Mouse (Mus musculus): ENCODE results near the gene Bcl2l12. TPM values are rescaled to one million over a fixed set of nuclear protein-coding genes. Genes with fewer than 3 reads are reported as not detected.
"Not testable (repeated sequence)": the region's sequence is repeated elsewhere in the genome, so short reads cannot be mapped to it uniquely, and the experiment has no call there.

The Bcl2l12 gene
- polyA plus RNA-seq, 1 experiment from 2014 or later, result 66.7 TPM

DNA sequence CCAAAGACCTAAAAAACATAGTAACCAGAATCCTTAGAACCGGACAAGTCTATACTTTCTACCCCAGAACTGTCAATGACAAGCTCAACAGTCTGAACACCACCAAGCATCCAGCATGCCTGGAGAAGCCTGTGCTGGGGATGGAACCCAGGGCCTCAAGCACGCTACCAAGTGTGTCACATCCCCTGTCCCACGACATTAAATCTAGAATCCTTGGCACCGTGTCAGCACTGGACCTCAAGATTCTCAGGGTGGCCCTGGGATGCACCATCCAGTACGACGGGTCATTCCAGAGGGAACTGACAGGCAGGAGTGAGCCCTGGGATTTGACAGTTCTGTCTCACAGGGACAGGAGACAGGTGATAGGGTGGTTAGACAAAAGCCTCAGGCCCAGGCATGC lies 31.5 kb upstream of the Bcl2l12 start:
- H3K27me3 ChIP-seq, result no peaks in the 10 kb centered on the region
- no peak overlapping the region for H3K27ac ChIP-seq
- peaks cover 78% of the 10 kb centered on the region for H3K36me3 ChIP-seq
- 86% methylated on average over 6 of the region's 6 CpGs for WGBS
- H3K4me1 ChIP-seq, result no peaks in the 10 kb centered on the region
- no peak overlapping the region for H3K9ac ChIP-seq
- no peaks in the 10 kb centered on the region for H3K9me3 ChIP-seq
- no peak overlapping the region for H3K4me2 ChIP-seq
- ATAC-seq (ENCODE audit: borderline replicate concordance, extremely low read depth, low FRiP score, low TSS enrichment), result no peak
- H3K4me3 ChIP-seq, result no peak overlapping the region

DNA sequence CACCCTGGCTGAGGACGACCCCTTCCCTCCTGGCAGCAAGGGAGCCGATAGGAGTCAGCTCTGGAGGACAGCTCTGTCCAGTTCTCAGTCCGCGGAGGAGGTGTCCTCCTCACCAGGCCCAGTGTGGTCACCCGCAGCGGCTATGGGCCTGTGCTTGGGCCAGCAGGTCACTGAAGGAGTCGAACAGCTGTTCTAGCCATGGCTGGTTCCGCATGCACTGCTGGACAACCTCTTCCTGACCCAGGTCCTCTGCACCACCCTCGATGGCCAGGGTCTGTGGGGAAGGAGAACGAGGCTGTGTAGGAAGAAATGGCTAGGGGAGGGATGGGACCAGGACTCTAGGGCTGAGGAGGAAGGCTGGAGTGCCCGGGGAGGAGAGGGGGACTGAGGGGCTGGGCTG lies 29.8 kb upstream of the Bcl2l12 start:
- H3K4me2 ChIP-seq, result no peak overlapping the region
- no peaks in the 10 kb centered on the region for H3K9me3 ChIP-seq
- peaks cover 61% of the 10 kb centered on the region for H3K36me3 ChIP-seq
- H3K27me3 ChIP-seq, result no peaks in the 10 kb centered on the region
- H3K9ac ChIP-seq, result no peak overlapping the region
- H3K4me1 ChIP-seq, result no peaks in the 10 kb centered on the region
- H3K27ac ChIP-seq, result no peak overlapping the region
- 83% methylated on average over 11 of the region's 11 CpGs for WGBS
- H3K4me3 ChIP-seq, result no peak overlapping the region
- ATAC-seq (ENCODE audit: borderline replicate concordance, extremely low read depth, low FRiP score, low TSS enrichment), result no peak

DNA sequence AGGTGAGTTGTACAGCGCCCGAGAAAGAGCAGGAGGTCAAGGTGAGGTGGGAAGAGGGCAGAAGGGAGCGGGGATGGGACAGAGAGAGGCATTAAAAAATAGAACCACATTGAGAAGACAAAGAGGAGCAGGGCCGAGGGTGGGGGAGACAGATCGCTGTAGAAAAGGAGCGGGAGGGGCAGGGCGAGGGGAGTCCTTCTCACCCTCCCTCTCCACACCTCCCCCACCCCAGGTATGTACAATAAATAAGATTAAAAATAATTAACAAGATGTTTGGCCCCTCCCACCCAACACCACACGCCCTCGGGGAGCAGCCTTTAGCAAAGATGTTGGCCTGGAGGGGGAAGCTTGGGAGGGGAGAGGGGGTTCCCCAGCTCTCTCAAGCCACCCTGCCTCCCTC lies 29.2 kb upstream of the Bcl2l12 start:
- no peaks in the 10 kb centered on the region for H3K4me1 ChIP-seq
- no peak for ATAC-seq (ENCODE audit: borderline replicate concordance, extremely low read depth, low FRiP score, low TSS enrichment)
- H3K4me3 ChIP-seq, result no peak overlapping the region
- 83% methylated on average over 9 of the region's 9 CpGs for WGBS
- H3K4me2 ChIP-seq, result no peak overlapping the region
- no peak overlapping the region for H3K27ac ChIP-seq
- peaks cover 55% of the 10 kb centered on the region for H3K36me3 ChIP-seq
- no peaks in the 10 kb centered on the region for H3K27me3 ChIP-seq
- H3K9ac ChIP-seq, result no peak overlapping the region
- H3K9me3 ChIP-seq, result no peaks in the 10 kb centered on the region

DNA sequence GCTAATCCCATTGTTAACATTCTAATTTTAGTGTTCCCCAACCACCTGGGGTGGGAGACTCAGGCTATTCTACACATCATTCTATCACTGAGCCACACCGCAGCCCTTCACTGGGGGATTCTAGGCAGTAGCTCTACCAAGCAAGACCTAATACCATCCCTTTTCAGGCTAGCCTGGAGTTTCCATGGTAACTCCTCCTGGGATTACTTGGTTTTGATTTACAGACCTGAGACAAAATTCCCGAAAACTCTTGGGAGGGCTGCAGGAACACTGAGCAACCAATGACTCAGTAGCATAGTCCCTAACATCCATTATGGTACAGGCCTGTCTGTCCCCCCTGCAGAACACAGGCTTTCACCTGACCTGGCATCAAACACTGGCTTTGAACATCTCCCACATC lies 27.7 kb upstream of the Bcl2l12 start:
- Histone ChIP-seq H3K36me3 (peaks cover 40% of the 10 kb centered on the region), H3K9ac (no peak overlapping the region), H3K27ac (no peak overlapping the region), H3K4me3 (no peak overlapping the region), H3K4me1 (no peaks in the 10 kb centered on the region), H3K4me2 (no peak overlapping the region), H3K9me3 (no peaks in the 10 kb centered on the region), H3K27me3 (no peaks in the 10 kb centered on the region)
- no peak for ATAC-seq (ENCODE audit: borderline replicate concordance, extremely low read depth, low FRiP score, low TSS enrichment)
- 68% methylated on average over 2 of the region's 2 CpGs for WGBS

DNA sequence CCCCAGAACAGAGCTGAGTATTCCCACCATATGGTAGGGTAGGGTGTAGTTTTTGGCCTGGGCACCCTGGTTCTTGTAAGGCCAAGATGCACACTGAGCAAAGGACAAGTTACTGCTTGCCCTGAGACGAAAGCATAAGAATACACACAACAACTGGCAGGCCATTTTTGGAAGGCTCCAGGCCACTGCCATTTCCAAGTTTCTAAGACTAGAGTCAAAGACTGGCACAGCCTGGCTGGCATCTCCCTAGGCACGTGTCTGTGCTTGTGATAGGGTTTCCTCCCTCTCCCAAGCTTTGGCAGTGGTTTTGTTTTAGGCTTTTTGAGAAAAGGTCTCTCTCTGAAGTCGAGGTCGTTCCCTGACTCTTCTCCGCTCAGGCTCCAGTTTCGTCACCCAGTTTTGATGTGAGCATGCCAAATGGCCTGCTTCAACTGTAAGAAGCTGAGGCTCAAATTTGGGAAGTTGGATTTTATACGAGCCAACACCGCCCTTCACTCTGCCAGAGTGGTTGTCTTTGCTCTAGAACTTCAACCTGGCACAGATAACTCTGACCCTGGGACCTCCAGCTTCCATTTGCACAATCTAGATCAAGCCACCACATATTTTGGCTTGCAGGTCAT lies 27.2 kb upstream of the Bcl2l12 start:
- ATAC-seq (ENCODE audit: borderline replicate concordance, extremely low read depth, low FRiP score, low TSS enrichment), result no peak
- WGBS, result 73% methylated on average over 8 of the region's 8 CpGs
- Histone ChIP-seq H3K36me3 (peaks cover 35% of the 10 kb centered on the region), H3K4me1 (no peaks in the 10 kb centered on the region), H3K27ac (no peak overlapping the region), H3K9ac (no peak overlapping the region), H3K4me3 (no peak overlapping the region), H3K27me3 (0 out of 2 replicates have a peak, but pooled peaks cover under 1% of the 10 kb centered on the region), H3K9me3 (no peaks in the 10 kb centered on the region), H3K4me2 (no peak overlapping the region)

DNA sequence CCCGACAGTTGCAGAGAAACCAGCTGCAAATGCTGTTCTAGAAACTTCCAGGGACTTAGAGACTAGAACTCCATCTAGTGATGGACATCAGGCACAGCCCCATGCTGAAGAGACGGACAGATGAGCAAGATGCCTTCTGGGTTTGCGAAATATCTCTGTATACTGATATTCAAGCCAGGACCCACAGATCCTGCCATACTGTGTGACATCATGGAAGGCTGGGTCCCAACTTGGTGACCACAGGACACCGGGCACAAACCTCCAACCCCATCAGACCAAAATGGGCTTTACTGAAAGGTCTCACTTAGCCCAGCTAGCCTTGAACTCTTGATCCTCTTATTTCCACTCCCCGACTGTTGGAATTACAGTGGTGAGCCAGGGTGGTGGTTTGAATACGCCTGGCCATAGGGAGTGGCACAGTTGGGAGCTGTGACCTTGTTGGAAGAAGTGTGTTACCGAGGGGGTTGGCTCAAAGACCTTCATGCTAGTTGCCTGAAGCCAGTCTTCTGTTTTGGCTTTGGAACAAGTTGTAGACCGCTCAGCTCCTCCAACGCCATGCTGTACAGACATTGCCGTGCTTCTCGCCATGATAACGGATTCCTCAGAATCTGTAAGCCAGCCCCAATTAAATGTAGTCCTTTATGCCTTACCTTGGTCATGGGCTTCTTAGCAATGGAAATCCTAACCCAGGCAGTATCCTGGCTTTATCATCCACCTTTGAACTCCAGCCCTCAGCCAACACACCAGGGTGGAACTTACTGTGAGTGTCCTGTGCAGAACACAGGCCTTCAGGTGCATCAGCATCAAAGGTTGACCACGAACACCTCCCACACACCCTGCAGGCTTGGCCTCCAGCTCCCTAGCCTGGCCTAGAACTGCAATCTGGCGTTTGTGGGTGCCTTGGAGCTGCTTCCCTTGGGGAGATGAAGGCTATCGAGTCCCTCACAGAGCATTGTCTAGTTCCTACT lies 26.1 kb upstream of the Bcl2l12 start:
- Histone ChIP-seq H3K4me3 (no peak overlapping the region), H3K27me3 (0 out of 2 replicates have a peak, but pooled peaks cover 5% of the 10 kb centered on the region), H3K4me2 (no peak overlapping the region), H3K9me3 (no peaks in the 10 kb centered on the region), H3K4me1 (0 out of 2 replicates have a peak, but pooled peaks cover 5% of the 10 kb centered on the region), H3K27ac (no peak overlapping the region), H3K9ac (no peak overlapping the region), H3K36me3 (peaks cover 24% of the 10 kb centered on the region)
- WGBS, result 81% methylated on average over 15 of the region's 15 CpGs
- ATAC-seq (ENCODE audit: borderline replicate concordance, extremely low read depth, low FRiP score, low TSS enrichment), result no peak

DNA sequence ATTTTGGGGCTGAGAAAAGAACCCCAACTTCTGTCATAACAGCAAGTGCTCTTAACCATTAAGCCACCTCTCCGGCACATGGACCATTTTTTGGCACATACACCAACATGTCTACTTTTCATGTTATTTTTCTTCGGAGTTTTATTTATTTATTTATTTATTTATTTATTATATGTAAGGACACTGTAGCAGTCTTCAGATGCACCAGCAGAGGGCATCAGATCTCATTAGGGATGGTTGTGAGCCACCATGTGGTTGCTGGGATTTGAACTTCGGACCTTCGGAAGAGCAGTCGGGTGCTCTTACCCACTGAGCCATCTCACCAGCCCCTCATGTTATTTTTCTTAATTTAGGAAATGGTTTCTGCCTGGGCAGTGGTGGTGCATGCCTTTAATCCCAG lies 25.2 kb upstream of the Bcl2l12 start:
- H3K9me3 ChIP-seq; H3K4me2 ChIP-seq; H3K27me3 ChIP-seq; H3K4me3 ChIP-seq; ATAC-seq (ENCODE audit: borderline replicate concordance, extremely low read depth, low FRiP score, low TSS enrichment); H3K9ac ChIP-seq; H3K27ac ChIP-seq: not testable (repeated sequence)
- Histone ChIP-seq H3K36me3 (peaks cover 16% of the 10 kb centered on the region), H3K4me1 (peaks cover 13% of the 10 kb centered on the region)
- 69% methylated on average over 5 of the region's 5 CpGs for WGBS

DNA sequence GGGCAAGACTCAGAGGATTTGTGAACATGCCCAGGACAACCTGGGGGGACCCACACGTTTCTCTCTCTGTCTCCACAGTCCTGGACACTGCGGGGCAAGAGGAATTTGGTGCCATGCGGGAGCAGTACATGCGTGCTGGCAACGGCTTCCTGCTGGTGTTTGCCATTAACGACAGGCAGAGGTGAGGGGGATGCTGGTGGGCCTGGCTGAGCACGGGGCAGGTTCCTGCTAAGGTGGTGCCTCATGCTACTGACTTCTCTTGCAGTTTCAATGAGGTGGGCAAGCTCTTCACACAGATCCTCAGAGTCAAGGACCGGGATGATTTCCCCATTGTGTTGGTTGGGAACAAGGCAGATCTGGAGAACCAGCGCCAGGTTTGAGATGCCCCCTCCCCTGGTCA lies 21.7 kb upstream of the Bcl2l12 start:
- no peak for ATAC-seq (ENCODE audit: borderline replicate concordance, extremely low read depth, low FRiP score, low TSS enrichment)
- no peak overlapping the region for H3K9ac ChIP-seq
- H3K27ac ChIP-seq, result no peak overlapping the region
- H3K36me3 ChIP-seq, result no peaks in the 10 kb centered on the region
- peaks cover 20% of the 10 kb centered on the region for H3K4me1 ChIP-seq
- no peaks in the 10 kb centered on the region for H3K9me3 ChIP-seq
- no peak overlapping the region for H3K4me3 ChIP-seq
- H3K4me2 ChIP-seq, result no peak overlapping the region
- H3K27me3 ChIP-seq, result 0 out of 2 replicates have a peak, but pooled peaks cover 5% of the 10 kb centered on the region
- 60% methylated on average over 9 of the region's 9 CpGs for WGBS

DNA sequence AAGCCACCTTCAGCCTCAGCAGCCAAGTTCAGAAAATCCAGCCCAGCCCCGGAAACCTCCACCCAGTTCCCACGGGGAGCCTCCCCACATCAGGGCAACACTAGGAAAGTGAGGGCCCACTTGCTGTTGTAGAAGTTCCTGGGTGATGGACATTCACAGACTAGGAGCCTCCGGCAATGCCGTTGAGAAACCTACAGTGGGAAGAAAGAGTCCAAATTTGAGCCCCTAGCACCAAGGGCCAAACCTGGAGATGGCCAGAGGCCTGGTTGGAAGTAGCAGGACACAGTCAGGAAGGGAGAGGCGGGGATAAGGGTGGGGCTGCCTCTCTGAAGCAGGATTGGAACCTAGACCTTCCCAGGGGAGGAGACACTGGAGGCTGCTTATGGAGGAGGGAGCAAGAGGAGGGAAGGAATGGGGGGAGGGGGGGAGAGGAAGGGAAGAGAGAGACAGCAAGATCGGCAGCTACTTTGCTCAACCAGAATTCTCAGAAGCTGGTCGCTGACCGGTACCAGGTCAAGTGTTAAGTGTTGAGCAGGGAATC lies 20.6 kb upstream of the Bcl2l12 start:
- peak overlapping the region; percentile 98 for H3K4me3 ChIP-seq
- H3K27me3 ChIP-seq, result 0 out of 2 replicates have a peak, but pooled peaks cover 5% of the 10 kb centered on the region
- H3K9me3 ChIP-seq, result no peaks in the 10 kb centered on the region
- peaks cover 29% of the 10 kb centered on the region for H3K4me1 ChIP-seq
- no peaks in the 10 kb centered on the region for H3K36me3 ChIP-seq
- peak overlapping the region; percentile 8; the same call in 1 of the 2 replicates for H3K9ac ChIP-seq
- 20% methylated on average over 8 of the region's 8 CpGs for WGBS
- peak overlapping the region; percentile 87 for H3K4me2 ChIP-seq
- ATAC-seq (ENCODE audit: borderline replicate concordance, extremely low read depth, low FRiP score, low TSS enrichment), result no peak
- H3K27ac ChIP-seq, result peak overlapping the region; percentile 100

DNA sequence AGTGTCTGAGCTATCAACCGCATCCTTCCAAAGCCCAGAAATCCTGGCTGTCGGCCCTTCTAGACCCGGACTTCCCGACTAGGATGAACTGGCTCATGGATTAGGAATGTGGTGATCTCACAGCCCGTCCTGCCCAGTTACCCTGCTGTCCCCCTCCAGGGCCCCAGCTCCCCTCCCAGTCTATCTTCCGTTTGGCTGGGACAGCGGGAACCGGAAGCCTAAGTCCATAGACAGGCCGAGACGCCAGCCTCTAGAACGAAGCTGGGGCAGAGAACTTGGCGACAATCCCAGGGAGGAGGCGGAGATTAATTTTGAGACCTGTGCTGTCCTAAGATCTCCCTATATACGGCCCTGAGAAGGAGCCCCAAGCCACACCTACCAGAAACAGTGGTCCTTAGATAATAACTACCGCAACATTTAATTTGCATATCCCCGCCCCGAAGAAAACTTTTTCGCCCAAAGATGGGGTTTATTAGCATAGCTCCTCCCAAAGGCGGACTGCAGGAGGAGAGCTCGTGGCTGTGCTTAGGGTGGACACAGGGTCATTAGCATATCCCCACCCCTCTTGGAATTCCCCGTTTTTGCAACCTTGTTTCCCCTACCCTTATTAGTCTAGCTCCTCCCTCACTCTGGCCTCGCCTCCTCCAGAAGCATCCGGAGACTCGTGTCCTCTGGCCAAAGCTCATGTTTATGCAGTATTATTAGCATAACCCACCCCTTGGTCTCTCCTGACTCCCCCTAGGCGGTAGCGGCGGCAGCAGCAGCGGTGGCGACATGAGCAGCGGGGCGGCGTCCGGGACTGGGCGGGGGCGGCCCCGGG lies 18.9 kb upstream of the Bcl2l12 start, which contains the start of gene Rras:
Gene Rras (plus strand): TSS at position 720 of the 820 bp plus-strand sequence.
- Histone ChIP-seq H3K27me3 (0 out of 2 replicates have a peak, but pooled peaks cover 5% of the 10 kb centered on the region), H3K9me3 (no peaks in the 10 kb centered on the region), H3K4me2 (peak within 1 kb of the TSS; percentile 87), H3K27ac (peak within 1 kb of the TSS; percentile 100), H3K9ac (peak within 1 kb of the TSS; percentile 68), H3K36me3 (peaks cover 14% of the 10 kb centered on the region), H3K4me3 (peak within 1 kb of the TSS; percentile 98), H3K4me1 (peaks cover 35% of the 10 kb centered on the region)
- WGBS, result under 1% methylated on average over 35 of the region's 36 CpGs
- ATAC-seq (ENCODE audit: borderline replicate concordance, extremely low read depth, low FRiP score, low TSS enrichment), result peak; percentile 92

DNA sequence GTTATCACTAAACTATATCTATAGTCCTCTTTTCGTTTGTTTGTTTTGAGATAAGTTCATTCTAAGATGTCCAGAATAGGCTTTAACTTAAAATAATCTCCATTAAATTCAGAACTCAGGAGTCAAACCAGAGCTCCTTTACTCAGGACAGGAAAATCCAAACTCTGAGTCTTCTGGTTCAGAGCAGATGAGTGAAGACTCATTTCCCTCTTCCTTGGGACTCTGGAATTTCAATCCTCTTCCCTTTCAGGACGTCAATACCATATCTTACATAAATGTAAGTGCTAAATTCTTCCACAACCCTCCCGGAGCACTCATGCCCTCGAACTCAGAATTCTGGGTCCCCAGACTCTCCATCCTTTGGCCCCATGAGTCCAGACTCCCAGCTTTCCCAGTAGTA lies 18.2 kb upstream of the Bcl2l12 start:
- peaks cover 35% of the 10 kb centered on the region for H3K4me1 ChIP-seq
- under 1% methylated on average over 4 of the region's 4 CpGs for WGBS
- H3K4me3 ChIP-seq, result peak overlapping the region; percentile 98
- no peak for ATAC-seq (ENCODE audit: borderline replicate concordance, extremely low read depth, low FRiP score, low TSS enrichment)
- 0 out of 2 replicates have a peak, but pooled peaks cover 5% of the 10 kb centered on the region for H3K27me3 ChIP-seq
- peak overlapping the region; percentile 87 for H3K4me2 ChIP-seq
- H3K9ac ChIP-seq, result peak overlapping the region; percentile 57
- H3K9me3 ChIP-seq, result no peaks in the 10 kb centered on the region
- H3K27ac ChIP-seq, result peak overlapping the region; percentile 100
- peaks cover 21% of the 10 kb centered on the region for H3K36me3 ChIP-seq

Data from lung, embryonic 15.5 days (tissue).